Mouse (Mus musculus) forebrain, embryonic 10.5 days (tissue): ENCODE results near the gene Rab6a. TPM values are rescaled to one million over a fixed set of nuclear protein-coding genes. Genes with fewer than 3 reads are reported as not detected.

Experiments used
- polyA plus RNA-seq: library from polyadenylated mRNA; unstranded; fragments of >200 nt; fragmentation: Nextera tagmentation; extraction: Ambion mirVana; gene quantifications from 2 replicates; pipeline ENCODE4 v1.2.1, GENCODE M21; 2016

Rab6a gene
- polyA plus RNA-seq, 1 experiment from 2014 or later, result 83.9 TPM

Other genes with a start within 250 kb of the Rab6a start
- 38.9 and 39.4 TPM in 2 replicates for gene C2cd3, start 235.2 kb upstream of the Rab6a start, polyA plus RNA-seq
- 80.2 and 84.3 TPM in 2 replicates for gene Ppme1, start 235.1 kb upstream of the Rab6a start, polyA plus RNA-seq
- not detected in 2 replicates for gene Ucp3, start 134.4 kb upstream of the Rab6a start, polyA plus RNA-seq
- gene Ucp2, start 114.1 kb upstream of the Rab6a start, polyA plus RNA-seq, result 78.7 and 93.9 TPM in 2 replicates
- 0.26 and 0.30 TPM in 2 replicates for gene Dnajb13, start 92.5 kb upstream of the Rab6a start, polyA plus RNA-seq
- gene Coa4, start 70.3 kb upstream of the Rab6a start, polyA plus RNA-seq, result 20.4 and 20.6 TPM in 2 replicates
- 55.8 and 56.6 TPM in 2 replicates for gene Mrpl48, start 891 bp downstream of the Rab6a start, polyA plus RNA-seq
- 3.2 and 4.0 TPM in 2 replicates for gene Plekhb1, start 55.0 kb downstream of the Rab6a start, polyA plus RNA-seq
- gene Fam168a, start 99.2 kb downstream of the Rab6a start, polyA plus RNA-seq, result 30.2 and 35.8 TPM in 2 replicates